Mouse (Mus musculus) midbrain, embryonic 14.5 days (tissue): ENCODE data around the gene Tes. TPM values are rescaled to one million over a fixed set of nuclear protein-coding genes. Genes with fewer than 3 reads are reported as not detected.

Experiments used
- ATAC-seq: fragments of 200-750 bp; cut with Nextera tagmentation; 2 replicates; pipeline ENCODE4 v1.8.0; 2017; ENCODE audit warnings: moderate number of reproducible peaks, moderate library complexity; ENCODE audit not compliant: low FRiP score, low TSS enrichment
- DNase-seq: peaks from one replicate; pipeline ENCODE4 v3.0.0-alpha.2; 2015
- H3K27ac ChIP-seq: fragments of 300-500 bp; sonication (generic); replicated peaks from 2 replicates; pipeline ENCODE4 v1.5.1; 2014; ENCODE audit warnings: mild to moderate bottlenecking, low read depth, low read length, moderate library complexity
- H3K27me3 ChIP-seq: fragments of 300-500 bp; sonication (generic); 2 replicates; pipeline ENCODE4 v1.6.1; 2014; ENCODE audit warnings: low read length, control low read depth, mixed read lengths; ENCODE audit not compliant: control insufficient read depth, insufficient read depth
- H3K36me3 ChIP-seq: fragments of 300-500 bp; sonication (generic); 2 replicates; pipeline ENCODE4 v1.6.1; 2014; ENCODE audit warnings: low read length, control low read depth; ENCODE audit not compliant: control insufficient read depth, insufficient read depth
- H3K4me1 ChIP-seq: fragments of 300-500 bp; sonication (generic); 2 replicates; pipeline ENCODE4 v1.6.1; 2014; ENCODE audit warnings: mild to moderate bottlenecking, antibody characterized with exemption, low read length, control low read depth; ENCODE audit not compliant: control insufficient read depth, insufficient read depth
- H3K4me2 ChIP-seq: fragments of 300-500 bp; sonication (generic); 2 replicates; pipeline ENCODE4 v1.6.1; 2014; ENCODE audit warnings: mild to moderate bottlenecking, low read length, moderate library complexity
- H3K4me3 ChIP-seq: fragments of 300-500 bp; sonication (generic); replicated peaks from 2 replicates; pipeline ENCODE4 v1.5.1; 2014; ENCODE audit warnings: low read depth, low read length
- H3K9ac ChIP-seq: fragments of 300-500 bp; sonication (generic); replicated peaks from 2 replicates; pipeline ENCODE4 v1.6.1; 2014; ENCODE audit warnings: mild to moderate bottlenecking, low read length, moderate library complexity
- H3K9me3 ChIP-seq: fragments of 300-500 bp; sonication (generic); 2 replicates; pipeline ENCODE4 v1.6.1; 2016; ENCODE audit warnings: low read length, control low read depth, mixed read lengths; ENCODE audit not compliant: control insufficient read depth
- WGBS: fragments of 180-500 bp; shearing (Covaris S2); extraction: QIAGEN DNeasy Blood & Tissue Kit; methylation state at CpG from one replicate; pipeline ENCODE4 v1.1.7; 2014; 5-methylcytosine and 5-hydroxymethylcytosine counted together
- polyA plus RNA-seq: library from polyadenylated mRNA; unstranded; fragments of >200 nt; fragmentation: Nextera tagmentation; extraction: Ambion mirVana; gene quantifications from 2 replicates; pipeline ENCODE4 v1.2.1, GENCODE M21; 2014

Tes gene
- polyA plus RNA-seq, 1 experiment from 2014 or later: 32.8 TPM

- no peaks in the 10 kb centered on the region for H3K36me3 ChIP-seq
- H3K9me3 ChIP-seq: no peaks in the 10 kb centered on the region
- DNase-seq: no peak
- no peaks in the 10 kb centered on the region for H3K27me3 ChIP-seq
- no peak overlapping the region for H3K27ac ChIP-seq
- no peaks in the 10 kb centered on the region for H3K4me1 ChIP-seq
- H3K4me2 ChIP-seq: no peak overlapping the region
- H3K4me3 ChIP-seq: no peak overlapping the region
- 87% methylated on average over 2 of the region's 2 CpGs for WGBS
- ATAC-seq: no peak
- H3K9ac ChIP-seq: no peak overlapping the region
Observed at GRCm38 (mm10) chr6:17112990-17113389, 48.0 kb downstream of the Tes start.

- H3K27ac ChIP-seq: no peak overlapping the region
- no peaks in the 10 kb centered on the region for H3K27me3 ChIP-seq
- H3K36me3 ChIP-seq: no peaks in the 10 kb centered on the region
- H3K9me3 ChIP-seq: no peaks in the 10 kb centered on the region
- 78% methylated on average over 5 of the region's 5 CpGs for WGBS
- no peak overlapping the region for H3K4me3 ChIP-seq
- DNase-seq (no peak), ATAC-seq (no peak)
- no peak overlapping the region for H3K4me2 ChIP-seq
- no peak overlapping the region for H3K9ac ChIP-seq
- no peaks in the 10 kb centered on the region for H3K4me1 ChIP-seq
Observed at GRCm38 (mm10) chr6:17114588-17114987, 49.6 kb downstream of the Tes start.

GRCm38 (mm10) chr6:17115046-17115790 is 50.3 kb downstream of the Tes start:
- H3K36me3 ChIP-seq: no peaks in the 10 kb centered on the region
- no peaks in the 10 kb centered on the region for H3K9me3 ChIP-seq
- H3K27me3 ChIP-seq: no peaks in the 10 kb centered on the region
- H3K9ac ChIP-seq: no peak overlapping the region
- DNase-seq (no peak), ATAC-seq (no peak)
- 82% methylated on average over 2 of the region's 2 CpGs for WGBS
- no peaks in the 10 kb centered on the region for H3K4me1 ChIP-seq
- no peak overlapping the region for H3K4me3 ChIP-seq
- no peak overlapping the region for H3K27ac ChIP-seq
- H3K4me2 ChIP-seq: no peak overlapping the region

DNA sequence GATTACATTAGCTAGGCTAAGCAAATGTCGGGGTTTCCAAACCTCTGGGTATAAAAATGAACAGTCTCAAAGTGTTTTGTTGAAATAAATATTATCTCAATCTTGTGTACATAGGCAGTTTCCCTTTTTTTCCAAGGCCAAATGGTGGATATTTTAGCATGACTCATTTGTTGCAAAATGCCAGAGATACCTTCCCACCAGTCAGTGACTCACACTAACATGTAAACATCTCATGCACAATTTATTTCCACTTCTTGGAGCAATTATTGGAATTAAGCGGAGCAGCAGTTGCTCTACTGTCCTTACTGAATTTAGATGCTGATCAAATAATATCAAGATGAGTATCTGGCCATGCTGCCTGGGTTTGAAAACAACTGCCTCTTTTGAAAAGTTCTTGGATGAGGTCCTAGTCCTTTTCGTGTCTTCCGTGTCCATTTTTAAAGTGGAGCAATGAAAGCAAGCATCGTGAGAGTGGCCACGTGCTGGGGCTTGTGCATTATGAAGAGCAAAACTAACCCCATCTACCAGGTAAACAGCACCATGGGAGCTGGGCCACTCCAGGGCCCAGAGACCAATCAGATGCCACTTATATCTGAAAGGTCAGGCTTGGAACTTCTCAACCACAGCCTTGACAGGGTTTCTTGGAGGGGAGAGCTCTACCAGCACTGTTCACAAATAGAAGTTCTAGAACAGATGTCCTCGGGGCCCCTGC is 54.7 kb downstream of the Tes start:
- 95% methylated on average over 7 of the region's 7 CpGs for WGBS

GRCm38 (mm10) chr6:17140021-17140420 is 75.1 kb downstream of the Tes start:
- no peak overlapping the region for H3K4me2 ChIP-seq
- no peaks in the 10 kb centered on the region for H3K36me3 ChIP-seq
- ATAC-seq (no peak), DNase-seq (no peak)
- peaks cover 3% of the 10 kb centered on the region; the same call in 1 of the 2 replicates for H3K4me1 ChIP-seq
- no peak overlapping the region for H3K4me3 ChIP-seq
- H3K27ac ChIP-seq: no peak overlapping the region
- no peak overlapping the region for H3K9ac ChIP-seq
- WGBS: 75% methylated on average over 2 of the region's 2 CpGs
- H3K27me3 ChIP-seq: no peaks in the 10 kb centered on the region
- H3K9me3 ChIP-seq: no peaks in the 10 kb centered on the region

More for the DNA sequence above, 54.7 kb downstream of the Tes start:
- ATAC-seq (no peak), DNase-seq (no peak)
- Histone ChIP-seq H3K36me3 (no peaks in the 10 kb centered on the region), H3K4me2 (no peak overlapping the region), H3K4me1 (no peaks in the 10 kb centered on the region), H3K4me3 (no peak overlapping the region), H3K27me3 (no peaks in the 10 kb centered on the region), H3K9ac (no peak overlapping the region), H3K9me3 (no peaks in the 10 kb centered on the region), H3K27ac (no peak overlapping the region)

DNA sequence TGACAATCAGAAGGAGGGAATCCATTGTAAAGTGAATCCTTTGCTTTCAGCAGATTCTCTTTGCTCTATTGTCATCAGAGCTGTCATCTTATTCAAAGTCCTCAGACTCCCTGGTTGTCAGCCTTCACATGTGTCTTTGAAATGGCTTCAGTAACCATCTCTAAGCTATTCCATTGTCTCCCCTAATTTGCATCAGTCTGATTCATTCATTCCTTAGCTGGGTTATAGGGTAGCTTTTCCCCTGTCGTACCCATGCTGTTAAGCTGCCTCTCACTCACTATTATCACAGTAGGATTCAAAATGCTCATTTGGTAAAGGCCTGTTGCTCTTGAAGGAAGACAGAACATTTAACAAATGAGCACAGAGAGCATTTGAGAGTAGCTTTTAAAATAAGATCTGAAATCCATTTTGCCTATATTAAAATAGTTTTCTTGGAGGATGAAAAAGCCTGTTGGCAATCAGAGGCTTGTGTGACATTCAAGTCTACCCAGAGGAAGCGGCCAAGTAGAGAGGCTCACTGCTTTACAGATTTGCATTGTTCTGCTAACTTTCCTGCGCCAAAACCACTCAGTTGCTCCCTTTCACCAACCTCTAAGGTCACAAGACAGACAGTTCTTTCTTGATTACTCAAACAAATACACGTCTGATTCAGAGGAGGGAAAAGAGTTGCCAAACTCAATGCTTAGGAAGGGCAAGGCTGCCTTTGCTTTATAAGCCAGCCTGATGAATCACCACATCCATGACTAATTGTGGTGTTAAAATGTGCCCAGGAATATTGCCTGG is 77.8 kb downstream of the Tes start:
- no peaks in the 10 kb centered on the region for H3K9me3 ChIP-seq
- ATAC-seq: no peak
- no peaks in the 10 kb centered on the region for H3K36me3 ChIP-seq
- 6% methylated on average over 4 of the region's 4 CpGs for WGBS
- no peaks in the 10 kb centered on the region for H3K27me3 ChIP-seq
- no peak overlapping the region for H3K9ac ChIP-seq
- peaks cover 3% of the 10 kb centered on the region; the same call in 1 of the 2 replicates for H3K4me1 ChIP-seq
- no peak overlapping the region for H3K27ac ChIP-seq
- peak; percentile 29 for DNase-seq
- H3K4me3 ChIP-seq: no peak overlapping the region
- no peak overlapping the region for H3K4me2 ChIP-seq

GRCm38 (mm10) chr6:17151071-17151715 is 86.2 kb downstream of the Tes start:
- no peak overlapping the region for H3K27ac ChIP-seq
- H3K36me3 ChIP-seq: no peaks in the 10 kb centered on the region
- ATAC-seq: no peak
- H3K27me3 ChIP-seq: no peaks in the 10 kb centered on the region
- H3K4me2 ChIP-seq: no peak overlapping the region
- WGBS: 85% methylated on average over 4 of the region's 4 CpGs
- H3K4me1 ChIP-seq: no peaks in the 10 kb centered on the region
- H3K4me3 ChIP-seq: no peak overlapping the region
- DNase-seq: no peak
- H3K9ac ChIP-seq: no peak overlapping the region
- H3K9me3 ChIP-seq: no peaks in the 10 kb centered on the region

DNA sequence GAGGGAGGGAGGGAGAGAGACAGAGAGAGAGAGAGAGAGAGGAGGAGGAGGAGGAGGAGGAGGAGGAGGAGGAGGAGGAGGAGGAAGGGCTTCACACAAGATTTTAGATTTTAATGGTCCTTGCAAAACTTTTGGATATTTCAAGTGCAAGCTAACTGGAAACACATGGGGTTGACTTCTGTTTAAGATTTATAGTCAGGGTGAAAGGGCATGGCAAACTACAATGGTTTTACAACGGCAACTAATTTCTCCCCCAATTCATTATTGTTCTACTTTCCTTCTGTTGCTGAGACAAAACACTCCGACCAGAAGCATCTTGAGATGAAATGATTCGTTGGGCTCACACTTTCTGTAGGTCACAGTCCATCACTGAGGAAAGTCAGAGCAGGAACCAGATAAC is 87.6 kb downstream of the Tes start:
- H3K36me3 ChIP-seq: no peaks in the 10 kb centered on the region
- H3K9ac ChIP-seq: no peak overlapping the region
- no peaks in the 10 kb centered on the region for H3K9me3 ChIP-seq
- ATAC-seq (no peak), DNase-seq (no peak)
- H3K4me1 ChIP-seq: no peaks in the 10 kb centered on the region
- WGBS: 87% methylated on average over 3 of the region's 3 CpGs
- no peak overlapping the region for H3K4me3 ChIP-seq
- no peak overlapping the region for H3K27ac ChIP-seq
- no peaks in the 10 kb centered on the region for H3K27me3 ChIP-seq
- no peak overlapping the region for H3K4me2 ChIP-seq
